Mouse (Mus musculus) megakaryocyte-erythroid progenitor cell, adult 5 weeks (primary cell): ENCODE data around the gene Tnfrsf25. TPM values are rescaled to one million over a fixed set of nuclear protein-coding genes. Genes with fewer than 3 reads are reported as not detected.

ENCODE experiments used
- polyA plus RNA-seq: library from polyadenylated mRNA; stranded (reverse); fragments of >175 nt; gene quantifications from 2 replicates; pipeline ENCODE4 v1.2.3, GENCODE M21; 2012

Gene Tnfrsf25
- 0.35 and 0.43 TPM in 2 replicates for polyA plus RNA-seq

DNA sequence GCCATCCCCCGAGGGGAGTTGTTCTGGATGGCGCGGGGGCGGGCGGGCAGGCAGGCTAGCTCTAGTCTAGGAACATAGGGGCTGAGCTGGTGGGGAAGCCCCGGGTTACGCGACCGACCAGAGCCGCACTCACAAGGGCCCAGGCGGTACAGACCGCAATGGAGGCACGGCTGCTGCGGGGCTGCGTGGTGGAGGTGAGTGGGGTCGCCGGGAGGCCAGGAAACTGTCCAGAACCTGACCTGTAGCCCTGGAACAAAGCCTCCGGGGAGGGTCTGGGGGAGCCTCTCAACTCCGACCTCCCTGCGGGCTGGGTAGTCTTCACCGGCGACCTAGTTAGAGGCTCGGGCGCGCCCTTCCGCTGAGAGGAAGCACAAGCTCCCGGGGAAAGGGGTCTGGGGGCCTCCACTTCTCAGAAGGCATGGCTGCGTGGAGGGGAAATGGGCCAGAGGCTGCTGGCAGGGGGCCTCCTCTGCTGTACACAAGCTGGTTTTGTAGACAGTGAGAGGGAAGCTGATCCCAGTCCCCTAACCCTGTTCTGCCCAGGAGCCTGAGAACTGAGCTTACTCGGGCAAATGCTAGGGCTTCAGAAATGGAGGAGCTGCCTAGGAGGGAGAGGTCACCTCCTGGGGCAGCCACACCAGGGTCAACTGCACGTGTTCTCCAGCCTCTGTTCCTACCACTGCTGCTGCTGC is at the start of gene Tnfrsf25:
Tnfrsf25 (plus strand) TSS at position 14 of the 692 bp plus-strand sequence.

DNA sequence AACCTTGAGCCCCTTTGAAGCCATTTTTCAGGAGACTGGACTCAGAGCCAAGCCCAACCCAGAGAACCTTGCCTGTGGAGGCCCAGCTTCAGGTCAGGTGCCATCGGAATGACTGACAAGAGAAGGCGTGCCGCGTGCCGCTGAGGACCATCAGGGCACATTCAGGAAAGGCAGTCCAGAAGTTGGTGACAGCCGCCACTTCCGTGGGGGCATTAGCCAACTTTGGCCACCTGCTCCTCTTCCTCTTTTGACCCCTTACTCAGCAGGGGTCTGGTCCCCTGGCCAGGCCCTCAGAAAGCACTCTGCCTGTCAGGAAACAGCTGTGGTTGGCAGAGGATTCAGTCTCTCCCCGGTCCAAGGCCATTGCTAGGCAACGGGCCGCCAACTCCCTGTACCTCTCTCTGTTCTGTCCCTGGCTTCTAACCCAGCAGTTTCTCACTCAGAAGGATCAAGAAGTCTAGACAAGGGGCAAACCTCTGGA is 43.6 kb upstream of the Tnfrsf25 start, which contains the start of gene Plekhg5:
Plekhg5 (plus strand) TSS at position 378 of the 481 bp plus-strand sequence.

DNA sequence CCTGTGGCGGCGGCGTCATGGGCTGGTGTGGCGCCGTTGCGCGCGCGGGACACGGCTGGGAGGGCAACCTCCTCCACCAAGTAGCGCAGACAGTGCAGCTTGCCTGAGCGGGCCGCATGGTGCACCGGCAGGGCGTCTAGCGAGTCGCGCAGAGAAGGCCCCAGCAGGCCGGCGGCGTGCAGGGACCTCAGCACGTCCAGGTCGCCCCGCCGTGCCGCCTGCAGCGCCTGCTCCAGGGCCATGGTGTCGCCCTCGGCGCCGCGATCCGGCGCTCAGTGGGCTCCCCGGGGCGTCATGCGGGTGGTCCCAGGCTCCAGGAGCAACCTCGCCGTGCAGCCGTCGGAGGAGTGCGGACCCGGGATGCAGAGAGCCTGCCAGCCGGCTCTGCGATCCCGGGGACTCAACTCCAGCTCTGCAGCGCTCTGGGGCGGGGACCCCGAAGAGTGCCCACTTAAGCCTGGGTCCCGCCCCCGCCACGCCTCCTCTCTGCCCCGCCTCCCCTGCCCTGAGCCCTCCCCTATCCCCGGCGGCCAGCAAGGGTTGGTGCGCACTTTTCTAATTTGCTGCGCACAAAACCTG is 36.3 kb downstream of the Tnfrsf25 start, which contains the start of gene Espn:
Espn (minus strand) TSS at position 406 of the 579 bp plus-strand sequence.

DNA sequence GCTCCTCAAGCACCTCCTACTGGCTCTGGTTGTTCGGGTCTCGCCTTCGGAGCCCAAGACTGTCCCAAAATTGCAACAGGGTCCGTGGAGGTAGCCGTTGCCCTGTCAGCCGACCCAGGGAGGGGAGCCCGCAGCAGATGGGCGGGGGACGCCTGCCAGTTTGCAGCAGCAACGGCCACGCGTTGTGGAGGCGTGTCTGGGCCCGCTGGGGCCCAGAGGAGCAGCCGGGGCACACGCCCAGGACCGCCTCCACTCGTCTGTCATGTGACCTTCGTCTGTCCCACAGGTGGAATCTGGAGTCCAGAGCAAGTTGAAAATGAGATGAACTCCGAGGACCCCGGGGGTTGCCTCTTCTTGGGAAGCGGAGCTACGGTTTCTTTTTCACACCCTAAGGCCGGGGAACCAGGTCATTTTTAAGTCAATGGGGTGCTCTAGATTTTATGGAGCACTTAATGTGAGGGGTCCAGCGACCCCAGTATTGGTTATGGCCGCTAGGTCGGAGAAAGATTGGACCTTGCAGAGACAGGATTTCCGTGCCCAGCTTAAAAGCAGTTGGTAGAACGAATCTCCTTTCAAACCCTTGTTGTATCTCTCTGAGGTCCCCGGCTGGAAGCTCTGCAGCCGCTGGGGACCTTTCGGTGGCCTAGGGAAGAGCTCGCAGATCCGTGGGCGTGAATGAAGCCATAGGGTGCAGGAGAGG is 43.0 kb downstream of the Tnfrsf25 start, which contains the start of gene Hes2:
Hes2 (plus strand) TSS at position 283 of the 700 bp plus-strand sequence.

Other genes starting within 250 kb of the Tnfrsf25 start
- 27.1 and 33.1 TPM in 2 replicates for gene Dnajc11, start 182.2 kb upstream of the Tnfrsf25 start, polyA plus RNA-seq
- gene Thap3, start 126.9 kb upstream of the Tnfrsf25 start, polyA plus RNA-seq, result 27.9 and 29.0 TPM in 2 replicates
- gene Phf13, start 119.7 kb upstream of the Tnfrsf25 start, polyA plus RNA-seq, result 12.8 and 20.6 TPM in 2 replicates
- 22.4 and 22.8 TPM in 2 replicates for gene Klhl21, start 107.1 kb upstream of the Tnfrsf25 start, polyA plus RNA-seq
- 13.4 and 14.0 TPM in 2 replicates for gene Zbtb48, start 88.3 kb upstream of the Tnfrsf25 start, polyA plus RNA-seq
- gene Tas1r1, start 77.4 kb upstream of the Tnfrsf25 start, polyA plus RNA-seq, result 0.82 and 0.88 TPM in 2 replicates
- 32.6 and 33.5 TPM in 2 replicates for gene Nol9, start 76.6 kb upstream of the Tnfrsf25 start, polyA plus RNA-seq
- 33.3 and 51.8 TPM in 2 replicates for gene Plekhg5, start 43.4 kb upstream of the Tnfrsf25 start, polyA plus RNA-seq
- 10.1 and 13.1 TPM in 2 replicates for gene Espn, start 36.4 kb downstream of the Tnfrsf25 start, polyA plus RNA-seq
- not detected in 2 replicates for gene Hes2, start 42.9 kb downstream of the Tnfrsf25 start, polyA plus RNA-seq
- gene Acot7, start 62.2 kb downstream of the Tnfrsf25 start, polyA plus RNA-seq, result 107 and 114 TPM in 2 replicates
- 0.26 and 0.93 TPM in 2 replicates for gene Gpr153, start 158.3 kb downstream of the Tnfrsf25 start, polyA plus RNA-seq
- 0.06 TPM in 1 of 2 replicates, not detected in the other for gene Hes3, start 175.7 kb downstream of the Tnfrsf25 start, polyA plus RNA-seq
- 12.0 and 12.6 TPM in 2 replicates for gene Icmt, start 181.3 kb downstream of the Tnfrsf25 start, polyA plus RNA-seq
- gene Rnf207, start 203.1 kb downstream of the Tnfrsf25 start, polyA plus RNA-seq, result 0.37 TPM in 1 of 2 replicates, not detected in the other
- gene Rpl22, start 209.8 kb downstream of the Tnfrsf25 start, polyA plus RNA-seq, result 103 and 109 TPM in 2 replicates
- 0.16 and 0.24 TPM in 2 replicates for gene Chd5, start 222.7 kb downstream of the Tnfrsf25 start, polyA plus RNA-seq